Mouse (Mus musculus) embryo, embryonic 10 days (tissue): Measurements from ENCODE around the gene Cyth4.

ENCODE experiments used
- DNase-seq: peaks from one replicate; pipeline ENCODE4 v3.0.0-alpha.2; 2015; ENCODE audit warnings: low spot score

The Cyth4 gene

DNA sequence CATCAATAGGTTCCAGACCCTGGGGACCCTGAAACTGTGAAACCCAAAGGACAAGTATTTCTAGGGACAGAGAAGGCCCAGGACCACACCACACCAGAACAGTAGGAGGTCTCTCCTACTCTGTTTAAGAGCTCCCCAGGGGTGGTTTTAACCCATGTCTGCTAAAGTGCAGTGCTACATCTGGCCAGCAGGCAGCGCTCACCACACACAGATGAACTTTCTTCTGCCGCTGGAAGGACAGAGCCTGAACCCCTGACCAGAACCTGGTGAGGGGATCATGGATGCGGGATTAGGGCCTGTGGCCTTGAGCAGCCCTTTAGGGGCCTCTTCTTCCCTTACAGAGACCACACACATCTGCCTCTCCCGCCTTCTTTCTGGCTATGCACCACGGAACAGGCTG is 26.6 kb downstream of the Cyth4 start:
- peak; percentile 84 for DNase-seq

- DNase-seq, result no peak
These were observed 27.6 kb downstream of the Cyth4 start for GRCm38 (mm10) chr15:78624431-78624950.

- no peak for DNase-seq
These were observed 28.1 kb downstream of the Cyth4 start for GRCm38 (mm10) chr15:78624961-78625360.

- DNase-seq, result no peak
These were observed 29.4 kb downstream of the Cyth4 start for GRCm38 (mm10) chr15:78626285-78626684.

DNA sequence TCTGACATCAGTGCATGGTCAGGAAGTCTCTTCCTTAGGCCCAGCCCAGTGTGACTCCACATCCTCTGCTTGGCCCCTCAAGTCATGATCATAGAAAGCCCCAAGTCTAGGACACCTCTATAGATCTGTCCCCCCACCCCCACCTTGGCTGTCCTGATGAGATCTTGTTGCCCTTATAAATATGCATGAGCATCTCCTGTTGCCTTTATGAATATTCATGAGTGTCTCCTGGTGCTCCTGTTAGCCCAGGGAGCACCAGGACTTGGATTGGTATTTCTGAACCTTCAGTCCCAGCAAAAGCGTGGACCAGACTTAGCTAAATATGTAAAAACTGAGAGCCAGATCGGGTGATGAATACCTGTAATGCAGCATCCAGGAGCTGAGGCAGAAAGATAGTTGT is 35.5 kb downstream of the Cyth4 start:
- DNase-seq, result no peak

- no peak for DNase-seq
These were observed 36.6 kb downstream of the Cyth4 start for GRCm38 (mm10) chr15:78633413-78633812.

DNA sequence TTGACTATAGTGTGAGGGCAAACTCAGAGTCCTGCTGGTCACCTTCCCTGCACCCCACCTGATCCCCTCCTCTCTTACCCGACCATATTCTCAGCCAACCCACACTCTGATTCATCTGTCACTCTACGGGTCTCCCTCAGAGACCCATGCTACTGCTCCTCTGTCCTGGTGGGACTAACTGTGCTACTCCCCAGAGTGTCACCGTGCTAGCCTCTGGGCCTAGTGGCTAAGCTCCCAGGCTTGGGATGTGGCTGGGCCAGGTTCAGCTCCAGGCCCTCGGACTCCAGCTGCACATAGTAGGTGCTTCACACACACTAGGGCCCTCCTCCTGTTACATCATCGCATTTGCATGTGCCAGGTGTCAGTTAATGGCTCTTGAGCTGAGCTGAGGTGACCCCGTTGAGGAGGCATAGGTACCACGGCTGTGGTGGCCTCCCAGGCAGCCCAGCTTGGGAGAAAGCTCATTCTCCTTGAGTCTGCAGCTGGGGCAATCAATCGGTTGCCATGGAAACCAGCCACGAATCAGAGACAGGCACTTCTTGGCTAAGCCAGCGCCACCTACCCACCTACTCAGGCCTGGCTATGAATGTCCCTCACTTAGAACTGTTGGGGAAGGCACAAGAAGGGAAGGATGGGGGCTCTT is 37.4 kb downstream of the Cyth4 start:
- DNase-seq, result peak; percentile 92

GRCm38 (mm10) chr15:78635231-78635630 is 38.4 kb downstream of the Cyth4 start:
- DNase-seq, result no peak

- DNase-seq, result no peak
These were observed 46.8 kb downstream of the Cyth4 start for GRCm38 (mm10) chr15:78643633-78644032.

DNA sequence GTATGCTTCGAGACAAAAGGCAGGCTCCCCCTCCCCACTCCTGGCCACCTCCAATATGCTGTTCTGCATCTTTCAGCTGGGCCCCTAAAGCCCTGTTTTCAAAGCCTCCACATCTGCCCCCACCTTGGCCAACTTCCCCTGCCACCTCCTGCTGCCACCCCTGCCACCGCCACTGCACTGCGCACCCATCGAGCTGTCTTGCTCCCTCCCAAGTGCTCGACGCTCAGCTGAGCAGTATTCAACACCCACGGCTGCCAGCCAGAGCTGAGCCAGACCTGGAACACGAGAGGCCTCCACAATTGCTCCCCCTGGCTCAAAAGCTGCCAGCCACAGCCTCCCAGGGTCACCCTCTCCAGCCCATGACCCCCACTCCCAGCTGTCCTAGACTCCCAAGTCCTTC is 47.8 kb downstream of the Cyth4 start:
- no peak for DNase-seq

DNA sequence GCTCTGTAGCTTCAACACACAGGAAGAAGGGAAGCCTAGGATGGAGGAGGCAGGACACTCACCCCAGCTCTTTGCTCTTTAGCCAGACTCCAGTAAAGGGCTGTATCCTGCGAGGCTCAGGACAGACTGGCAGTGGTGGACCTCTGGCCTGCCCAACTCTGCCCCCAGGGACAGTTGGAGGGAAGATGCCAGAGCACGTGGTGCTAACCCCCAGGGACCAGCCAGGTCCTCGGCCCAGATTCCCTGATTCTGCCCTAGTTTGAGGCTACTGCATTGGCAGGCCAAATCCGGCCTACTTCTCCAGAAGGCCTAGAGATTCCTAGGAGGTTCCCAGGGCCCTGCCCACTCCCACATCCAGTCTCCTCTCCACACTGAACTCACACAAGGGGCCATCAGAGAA is 50.9 kb downstream of the Cyth4 start:
- DNase-seq, result no peak

DNA sequence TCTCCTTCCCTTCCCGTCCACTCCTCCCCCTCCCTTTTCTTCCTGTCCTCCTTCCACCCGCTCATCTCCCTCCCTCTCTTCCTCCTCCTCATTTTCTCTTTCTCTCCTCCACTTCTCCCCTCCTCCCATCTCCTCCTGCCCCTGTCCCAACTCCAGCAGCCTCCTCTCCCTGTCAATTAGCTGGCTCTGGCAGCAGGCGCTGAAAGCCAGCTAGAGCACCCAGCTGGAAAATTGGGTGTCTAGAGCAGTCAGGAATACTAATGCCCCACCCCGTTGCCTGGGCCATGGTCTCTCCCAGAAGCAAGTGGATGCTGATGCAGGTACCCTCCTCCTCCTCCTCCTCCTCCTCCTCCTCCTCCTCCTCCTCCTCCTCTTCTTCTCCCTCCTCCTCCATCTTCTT is 54.3 kb downstream of the Cyth4 start:
- DNase-seq, result no peak

DNA sequence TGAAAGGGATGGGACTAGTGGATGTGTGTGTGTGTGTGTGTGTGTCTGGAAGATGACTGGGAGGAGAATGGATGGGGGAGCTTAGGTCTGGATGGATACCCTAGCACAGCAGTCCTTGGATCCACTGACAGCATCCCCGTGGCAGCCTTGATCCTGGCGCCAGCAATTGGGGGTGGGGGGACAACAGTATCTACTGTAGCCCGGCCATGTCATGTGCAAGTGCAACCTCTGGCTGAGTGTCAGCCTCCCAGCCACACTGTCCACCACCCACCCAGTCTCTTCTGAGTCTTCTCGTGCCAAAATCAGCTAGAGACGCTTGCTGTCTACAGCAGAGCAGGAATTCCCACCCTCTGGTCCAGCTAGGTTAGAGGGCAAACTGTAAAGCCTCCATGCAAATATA is 67.4 kb downstream of the Cyth4 start:
- DNase-seq, result no peak

GRCm38 (mm10) chr15:78669221-78669871 is 72.5 kb downstream of the Cyth4 start:
- DNase-seq, result no peak

- DNase-seq, result no peak
These were observed 73.5 kb downstream of the Cyth4 start for GRCm38 (mm10) chr15:78670341-78670740.
